Mouse (Mus musculus) liver, embryonic 14.5 days (tissue): ENCODE measurements around the gene Mecr. TPM values are rescaled to one million over a fixed set of nuclear protein-coding genes. Genes with fewer than 3 reads are reported as not detected.

Source experiments
- ATAC-seq: fragments of 200-750 bp; cut with Nextera tagmentation; 2 replicates; pipeline ENCODE4 v1.8.0; 2017; ENCODE audit warnings: moderate number of reproducible peaks, mild to moderate bottlenecking, moderate library complexity; ENCODE audit not compliant: insufficient read depth
- DNase-seq, 3 experiments: peaks; one replicate each; pipeline ENCODE4 v3.0.0-alpha.2; 2012 to 2013; ENCODE audit warnings: low read depth in 3 of 3, low spot score in 3 of 3
- H3K27ac ChIP-seq: fragments of 300-500 bp; sonication (generic); 2 replicates; pipeline ENCODE4 v1.5.1; 2014; ENCODE audit warnings: moderate library complexity, mild to moderate bottlenecking, control low read depth, inconsistent platforms
- H3K27me3 ChIP-seq: fragments of 300-500 bp; sonication (generic); 2 replicates; pipeline ENCODE4 v1.6.1; 2014; ENCODE audit warnings: mild to moderate bottlenecking, low read length, moderate library complexity; ENCODE audit not compliant: control insufficient read depth, insufficient read depth
- H3K36me3 ChIP-seq: fragments of 300-500 bp; sonication (generic); replicated peaks from 2 replicates; pipeline ENCODE4 v1.6.1; 2014; ENCODE audit warnings: low read depth; ENCODE audit not compliant: control insufficient read depth, insufficient read depth
- H3K4me1 ChIP-seq, 2 experiments: fragments of 200-500 bp in 1 of 2; fragments of 300-500 bp in 1 of 2; sonication (generic) in 1 of 2; replicated peaks; 2 replicates each; pipeline ENCODE4 v1.6.1; 2012 to 2014; ENCODE audit warnings: antibody characterized with exemption in 1 of 2, inconsistent platforms in 1 of 2, low read length in 1 of 2; ENCODE audit not compliant: control insufficient read depth in 2 of 2, insufficient read depth in 2 of 2
- H3K4me2 ChIP-seq: fragments of 300-500 bp; sonication (generic); 2 replicates; pipeline ENCODE4 v1.6.1; 2014; ENCODE audit warnings: low read depth, mild to moderate bottlenecking, control low read depth, moderate library complexity
- H3K4me3 ChIP-seq, 2 experiments: fragments of 200-500 bp in 1 of 2; fragments of 300-500 bp in 1 of 2; sonication (generic) in 1 of 2; 2 replicates each; pipeline ENCODE4 v1.5.1; 2012 to 2014; ENCODE audit warnings: low read depth in 2 of 2, low read length in 2 of 2, mild to moderate bottlenecking in 2 of 2, control low read depth in 1 of 2, inconsistent platforms in 1 of 2, moderate library complexity in 1 of 2; ENCODE audit not compliant: insufficient read depth in 1 of 2
- H3K9ac ChIP-seq: fragments of 300-500 bp; sonication (generic); replicated peaks from 2 replicates; pipeline ENCODE4 v1.6.1; 2014; ENCODE audit warnings: mild to moderate bottlenecking, control low read depth, moderate library complexity
- H3K9me3 ChIP-seq: fragments of 300-500 bp; sonication (generic); 2 replicates; pipeline ENCODE4 v1.6.1; 2016; ENCODE audit warnings: low read length, mixed read lengths; ENCODE audit not compliant: control insufficient read depth
- CTCF ChIP-seq: IDR thresholded peaks from 2 replicates; pipeline ENCODE4 v1.5.1; 2016; ENCODE audit warnings: antibody characterized with exemption, low read depth, control low read depth
- EP300 ChIP-seq: IDR thresholded peaks from 2 replicates; pipeline ENCODE4 v1.6.1; 2016; ENCODE audit warnings: antibody characterized with exemption, low read depth
- WGBS: fragments of 180-500 bp; shearing (Covaris S2); extraction: QIAGEN DNeasy Blood & Tissue Kit; methylation state at CpG from one replicate; pipeline ENCODE4 v1.1.7; 2014; ENCODE audit not compliant: insufficient replicate concordance; 5-methylcytosine and 5-hydroxymethylcytosine counted together
- polyA plus RNA-seq, 2 experiments: library from polyadenylated mRNA; depleted of rRNA in 1 of 2; stranded (reverse) in 1 of 2; unstranded in 1 of 2; fragments of >200 nt; fragmentation: Nextera tagmentation in 1 of 2; extraction: Ambion mirVana in 1 of 2; gene quantifications; 2 replicates each; pipeline versions ENCODE4 v1.2.1 to v1.2.3; 2012 to 2014

Gene Mecr
- polyA plus RNA-seq (2012; rRNA removed) (21.8 and 23.8 TPM in 2 replicates), polyA plus RNA-seq (2014; fragmentation: Nextera tagmentation; extraction: Ambion mirVana) (31.6 and 36.8 TPM in 2 replicates)

GRCm38 (mm10) chr4:131843290-131843743, at the start of gene Mecr:
TSS of gene Mecr (plus strand) at chr4:131843470.
- TF ChIP-seq CTCF (no peak), EP300 (no peak)
- peak; percentile 84 for ATAC-seq
- Histone ChIP-seq H3K27ac (no peak within 1 kb of the TSS), H3K9me3 (no peaks in the 10 kb centered on the region), H3K27me3 (peaks cover 18% of the 10 kb centered on the region), H3K9ac (peak within 1 kb of the TSS; percentile 48), H3K4me3 (peak within 1 kb of the TSS; percentile 68 to 83), H3K4me1 (peaks cover 6 to 10% of the 10 kb centered on the region in 2 experiments; a peak in 3 of 4 replicates), H3K4me2 (peak within 1 kb of the TSS; percentile 82), H3K36me3 (no peaks in the 10 kb centered on the region; the same call in 1 of the 2 replicates)
- DNase-seq, result peak; percentile 79 to 82 (median 82)
- WGBS, result under 1% methylated on average over 37 of the region's 37 CpGs

GRCm38 (mm10) chr4:131796312-131797080, 46.8 kb upstream of the Mecr start:
- Histone ChIP-seq H3K9me3 (no peaks in the 10 kb centered on the region), H3K27ac (no peak overlapping the region), H3K4me1 (no peaks in the 10 kb centered on the region), H3K36me3 (no peaks in the 10 kb centered on the region), H3K27me3 (no peaks in the 10 kb centered on the region), H3K9ac (no peak overlapping the region), H3K4me2 (no peak overlapping the region), H3K4me3 (no peak overlapping the region)
- no peak for DNase-seq
- ATAC-seq, result no peak
- WGBS, result 55% methylated on average over 14 of the region's 14 CpGs
- TF ChIP-seq EP300 (no peak), CTCF (no peak)

- DNase-seq, result no peak
- WGBS, result 72% methylated on average over 7 of the region's 7 CpGs
- Histone ChIP-seq H3K4me1 (no peaks in the 10 kb centered on the region), H3K27ac (no peak overlapping the region), H3K27me3 (no peaks in the 10 kb centered on the region), H3K4me3 (no peak overlapping the region), H3K36me3 (no peaks in the 10 kb centered on the region), H3K9me3 (no peaks in the 10 kb centered on the region), H3K9ac (no peak overlapping the region), H3K4me2 (no peak overlapping the region)
- ATAC-seq, result 0 out of 2 replicates have a peak, but pooled peaks have one; percentile 13
- TF ChIP-seq CTCF, result no peak
- no peak for TF ChIP-seq EP300
Observed at GRCm38 (mm10) chr4:131797483-131797882, 45.8 kb upstream of the Mecr start.

- Histone ChIP-seq H3K9ac (no peak overlapping the region), H3K4me1 (no peaks in the 10 kb centered on the region), H3K4me2 (no peak overlapping the region), H3K9me3 (no peaks in the 10 kb centered on the region), H3K27ac (no peak overlapping the region), H3K36me3 (no peaks in the 10 kb centered on the region), H3K4me3 (no peak overlapping the region), H3K27me3 (no peaks in the 10 kb centered on the region)
- DNase-seq, result no peak
- no peak for TF ChIP-seq EP300
- 55% methylated on average over 12 of the region's 12 CpGs for WGBS
- no peak for ATAC-seq
Observed at GRCm38 (mm10) chr4:131797920-131798319, 45.4 kb upstream of the Mecr start.

GRCm38 (mm10) chr4:131798968-131799367, 44.3 kb upstream of the Mecr start:
- no peak overlapping the region for H3K27ac ChIP-seq
- no peaks in the 10 kb centered on the region for H3K4me1 ChIP-seq
- H3K4me2 ChIP-seq, result no peak overlapping the region
- TF ChIP-seq EP300 (no peak), CTCF (no peak)
- H3K36me3 ChIP-seq, result no peaks in the 10 kb centered on the region
- H3K27me3 ChIP-seq, result no peaks in the 10 kb centered on the region
- ATAC-seq, result peak; percentile 28; the same call in 1 of the 2 replicates
- H3K9ac ChIP-seq, result no peak overlapping the region
- 46% methylated on average over 4 of the region's 4 CpGs for WGBS
- no peak for DNase-seq
- no peak overlapping the region for H3K4me3 ChIP-seq
- H3K9me3 ChIP-seq, result no peaks in the 10 kb centered on the region
